Mouse (Mus musculus) liver, adult 2 months (tissue): ENCODE results near the gene AA986860. TPM values are rescaled to one million over a fixed set of nuclear protein-coding genes. Genes with fewer than 3 reads are reported as not detected.

Experiments
- DNase-seq: peaks from one replicate; pipeline ENCODE4 v3.0.0-alpha.2; 2011; ENCODE audit warnings: low read depth, low spot score; ENCODE audit errors: extremely low read depth
- H3K27ac ChIP-seq: fragments of 200-500 bp; replicated peaks from 2 replicates; pipeline ENCODE4 v1.5.1; 2012; ENCODE audit warnings: low read depth, mild to moderate bottlenecking, control low read depth, inconsistent platforms, low read length; ENCODE audit not compliant: insufficient read depth
- H3K27me3 ChIP-seq: fragments of 200-500 bp; 2 replicates; pipeline ENCODE4 v1.6.1; 2012; ENCODE audit warnings: mild to moderate bottlenecking, moderate library complexity, low read length, inconsistent platforms; ENCODE audit not compliant: control insufficient read depth, insufficient read depth
- H3K36me3 ChIP-seq: fragments of 200-500 bp; 2 replicates; pipeline ENCODE4 v1.6.1; 2012; ENCODE audit warnings: low read length, inconsistent platforms; ENCODE audit not compliant: control insufficient read depth, insufficient read depth
- H3K4me1 ChIP-seq: fragments of 200-500 bp; 2 replicates; pipeline ENCODE4 v1.6.1; 2011; ENCODE audit warnings: low read length; ENCODE audit not compliant: control insufficient read depth, insufficient read depth
- H3K4me3 ChIP-seq: fragments of 200-500 bp; 2 replicates; pipeline ENCODE4 v1.5.1; 2011; ENCODE audit warnings: low read depth, mild to moderate bottlenecking, control low read depth, low read length, moderate library complexity; ENCODE audit not compliant: insufficient read depth
- H3K79me2 ChIP-seq: fragments of 200-500 bp; 2 replicates; pipeline ENCODE4 v1.6.1; 2012; ENCODE audit warnings: inconsistent platforms, mild to moderate bottlenecking, low read length, moderate library complexity; ENCODE audit not compliant: control insufficient read depth, insufficient read depth
- H3K9ac ChIP-seq: fragments of 200-500 bp; 2 replicates; pipeline ENCODE4 v1.6.1; 2012; ENCODE audit warnings: low read depth, mild to moderate bottlenecking, control low read depth, inconsistent platforms, low read length
- CTCF ChIP-seq: fragments of 200-500 bp; IDR thresholded peaks from 2 replicates; pipeline ENCODE4 v1.5.1; 2011; ENCODE audit warnings: low read depth, low read length, control low read depth
- POLR2A ChIP-seq: fragments of 200-500 bp; IDR thresholded peaks from 2 replicates; pipeline ENCODE4 v1.6.1; 2011; ENCODE audit warnings: low read length, control low read depth; ENCODE audit not compliant: insufficient read depth; ENCODE audit errors: extremely low read depth
- WGBS: fragments of 180-500 bp; shearing (Covaris S2); methylation state at CpG from one replicate; pipeline ENCODE4 v1.1.7; 2018; 5-methylcytosine and 5-hydroxymethylcytosine counted together
- polyA plus RNA-seq: library from polyadenylated mRNA; depleted of rRNA; stranded (reverse); fragments of >200 nt; gene quantifications from 2 replicates; pipeline ENCODE4 v1.2.3, GENCODE M21; 2012
- total RNA-seq: library from RNA; depleted of rRNA; stranded (reverse); fragments of >200 nt; gene quantifications from 2 replicates; pipeline ENCODE4 v1.2.3, GENCODE M21; 2014

AA986860 gene
- total and polyA plus RNA-seq, 2 experiments, result 0.18 to 0.65 TPM

GRCm38 (mm10) chr1:130759689-130760088 is 27.9 kb downstream of the AA986860 start:
- Histone ChIP-seq H3K27ac (no peak overlapping the region), H3K36me3 (no peaks in the 10 kb centered on the region)
- 65% methylated on average over 9 of the region's 9 CpGs for WGBS

GRCm38 (mm10) chr1:130761597-130761996 is 29.8 kb downstream of the AA986860 start:
- 21% methylated on average over 1 of the region's 1 CpGs for WGBS
- TF ChIP-seq CTCF (no peak), POLR2A (no peak)
- H3K4me1 ChIP-seq, result peaks cover 25% of the 10 kb centered on the region
- H3K9ac ChIP-seq, result no peak overlapping the region
- no peaks in the 10 kb centered on the region for H3K79me2 ChIP-seq
- H3K27ac ChIP-seq, result peak overlapping the region; percentile 96
- DNase-seq, result peak; percentile 93
- no peaks in the 10 kb centered on the region for H3K27me3 ChIP-seq
- H3K36me3 ChIP-seq, result no peaks in the 10 kb centered on the region
- H3K4me3 ChIP-seq, result no peak overlapping the region

More at GRCm38 (mm10) chr1:130759689-130760088, 27.9 kb downstream of the AA986860 start:
- H3K79me2 ChIP-seq, result no peaks in the 10 kb centered on the region
- H3K4me1 ChIP-seq, result peaks cover 21% of the 10 kb centered on the region
- no peaks in the 10 kb centered on the region for H3K27me3 ChIP-seq
- H3K9ac ChIP-seq, result no peak overlapping the region
- TF ChIP-seq CTCF, result no peak
- TF ChIP-seq POLR2A, result no peak
- peak; percentile 66 for DNase-seq
- no peak overlapping the region for H3K4me3 ChIP-seq

DNA sequence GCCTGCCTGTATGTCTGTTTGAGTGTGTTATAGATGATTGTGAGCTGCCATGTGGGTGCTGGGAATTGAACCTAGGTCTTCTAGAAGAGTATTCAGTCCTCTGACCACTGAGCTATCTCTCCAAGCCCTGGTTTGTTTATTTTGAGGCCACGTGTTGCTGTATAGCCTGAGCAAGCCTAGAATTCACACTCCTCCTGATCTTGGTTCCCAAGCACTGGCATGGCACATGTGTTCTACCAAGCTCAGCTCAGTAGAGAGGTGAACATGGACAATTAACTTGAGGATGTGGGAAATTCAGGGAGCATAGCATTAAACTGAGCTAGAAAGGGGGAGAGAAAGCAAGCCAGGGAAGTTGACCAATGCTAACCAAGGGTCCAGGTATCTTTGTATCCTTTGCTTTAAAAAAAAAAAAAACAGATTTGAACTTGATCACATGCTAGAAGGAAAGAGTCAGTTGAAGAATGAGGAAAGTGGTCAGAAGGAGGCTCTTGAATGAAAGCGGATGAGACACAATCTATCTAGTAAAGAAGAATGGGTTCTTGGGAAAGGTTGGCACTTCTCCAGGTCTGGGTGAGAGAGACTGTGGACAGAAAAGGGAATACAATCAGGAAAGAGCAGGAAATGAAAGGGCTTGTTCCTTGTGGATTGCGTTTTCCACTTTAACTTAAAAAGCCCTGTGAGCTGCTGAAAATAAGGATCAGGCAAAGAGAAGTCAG is 30.4 kb downstream of the AA986860 start:
- peak; percentile 65 for DNase-seq
- no peaks in the 10 kb centered on the region for H3K27me3 ChIP-seq
- no peaks in the 10 kb centered on the region for H3K79me2 ChIP-seq
- H3K27ac ChIP-seq, result peak overlapping the region; percentile 84
- WGBS, result 70% methylated on average over 3 of the region's 3 CpGs
- H3K4me3 ChIP-seq, result no peak overlapping the region
- TF ChIP-seq POLR2A (no peak), CTCF (no peak)
- H3K4me1 ChIP-seq, result peaks cover 26% of the 10 kb centered on the region
- no peak overlapping the region for H3K9ac ChIP-seq
- no peaks in the 10 kb centered on the region for H3K36me3 ChIP-seq

DNA sequence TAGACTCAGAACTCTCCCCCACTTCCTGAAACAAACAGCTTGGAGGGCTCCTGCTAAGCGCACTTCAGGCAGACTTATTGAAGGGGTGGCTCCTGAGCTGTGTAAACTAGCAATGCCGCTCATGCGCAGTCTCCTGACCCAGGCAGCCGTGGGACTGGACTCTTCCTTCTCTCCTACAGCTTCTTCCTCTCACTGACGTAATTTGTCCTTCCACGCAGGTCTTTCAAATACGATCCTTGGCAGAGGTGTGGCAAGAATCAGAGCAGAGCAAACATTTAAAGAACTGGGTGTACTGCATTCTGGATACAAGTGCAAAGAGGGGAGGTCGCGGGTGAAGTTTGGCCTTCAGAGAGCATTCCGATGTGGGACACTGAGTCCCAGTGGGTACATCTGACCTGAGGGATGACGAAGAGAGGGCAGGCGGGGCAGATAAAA is 32.3 kb downstream of the AA986860 start:
- 23% methylated on average over 12 of the region's 12 CpGs for WGBS
- H3K4me1 ChIP-seq, result peaks cover 28% of the 10 kb centered on the region
- H3K36me3 ChIP-seq, result no peaks in the 10 kb centered on the region
- peak overlapping the region; percentile 96 for H3K27ac ChIP-seq
- no peaks in the 10 kb centered on the region for H3K27me3 ChIP-seq
- no peaks in the 10 kb centered on the region for H3K79me2 ChIP-seq
- peak overlapping the region; percentile 73 for H3K9ac ChIP-seq
- no peak for TF ChIP-seq CTCF
- TF ChIP-seq POLR2A, result peak; percentile 38; the same call in 1 of the 2 replicates
- DNase-seq, result peak; percentile 99
- H3K4me3 ChIP-seq, result peak overlapping the region; percentile 32; the same call in 1 of the 2 replicates

GRCm38 (mm10) chr1:130767066-130767465 is 35.3 kb downstream of the AA986860 start:
- DNase-seq, result peak; percentile 84
- Histone ChIP-seq H3K4me3 (no peak overlapping the region), H3K9ac (0 out of 2 replicates have a peak overlapping the region, but pooled peaks have one; percentile 23), H3K36me3 (no peaks in the 10 kb centered on the region), H3K27ac (peak overlapping the region; percentile 50), H3K27me3 (no peaks in the 10 kb centered on the region), H3K4me1 (peaks cover 21% of the 10 kb centered on the region), H3K79me2 (no peaks in the 10 kb centered on the region)
- TF ChIP-seq POLR2A (no peak), CTCF (no peak)
- WGBS, result 37% methylated on average over 5 of the region's 5 CpGs

DNA sequence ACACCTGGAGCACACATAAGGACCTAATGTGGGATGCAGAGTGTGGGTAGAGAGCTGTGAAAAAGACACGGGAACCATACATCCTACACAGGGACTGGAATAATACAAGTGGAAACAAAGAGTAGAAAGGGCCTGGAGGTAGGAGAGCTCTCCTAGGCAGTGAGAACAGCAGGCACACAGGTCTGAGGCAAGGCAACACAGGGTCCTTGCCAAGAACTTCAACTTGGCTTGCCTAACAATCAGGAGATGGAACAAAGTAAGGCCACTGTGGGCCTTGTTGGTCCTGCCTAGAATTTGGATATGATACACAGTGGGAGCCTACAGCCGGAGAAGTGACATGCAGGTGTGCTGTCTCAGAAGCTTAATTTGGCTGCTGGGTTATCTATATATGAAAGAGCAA is 38.1 kb downstream of the AA986860 start:
- peaks cover 6% of the 10 kb centered on the region for H3K4me1 ChIP-seq
- WGBS, result 86% methylated on average over 2 of the region's 2 CpGs
- no peaks in the 10 kb centered on the region for H3K36me3 ChIP-seq
- H3K27ac ChIP-seq, result no peak overlapping the region
- no peaks in the 10 kb centered on the region for H3K79me2 ChIP-seq
- H3K9ac ChIP-seq, result no peak overlapping the region
- DNase-seq, result no peak
- H3K27me3 ChIP-seq, result no peaks in the 10 kb centered on the region
- TF ChIP-seq POLR2A (no peak), CTCF (no peak)
- H3K4me3 ChIP-seq, result no peak overlapping the region
